Mouse (Mus musculus): ENCODE results near the gene Gpr25. TPM values are rescaled to one million over a fixed set of nuclear protein-coding genes. Genes with fewer than 3 reads are reported as not detected.

Gpr25 gene
- polyA plus RNA-seq, 1 experiment from 2014 or later, result not detected

DNA sequence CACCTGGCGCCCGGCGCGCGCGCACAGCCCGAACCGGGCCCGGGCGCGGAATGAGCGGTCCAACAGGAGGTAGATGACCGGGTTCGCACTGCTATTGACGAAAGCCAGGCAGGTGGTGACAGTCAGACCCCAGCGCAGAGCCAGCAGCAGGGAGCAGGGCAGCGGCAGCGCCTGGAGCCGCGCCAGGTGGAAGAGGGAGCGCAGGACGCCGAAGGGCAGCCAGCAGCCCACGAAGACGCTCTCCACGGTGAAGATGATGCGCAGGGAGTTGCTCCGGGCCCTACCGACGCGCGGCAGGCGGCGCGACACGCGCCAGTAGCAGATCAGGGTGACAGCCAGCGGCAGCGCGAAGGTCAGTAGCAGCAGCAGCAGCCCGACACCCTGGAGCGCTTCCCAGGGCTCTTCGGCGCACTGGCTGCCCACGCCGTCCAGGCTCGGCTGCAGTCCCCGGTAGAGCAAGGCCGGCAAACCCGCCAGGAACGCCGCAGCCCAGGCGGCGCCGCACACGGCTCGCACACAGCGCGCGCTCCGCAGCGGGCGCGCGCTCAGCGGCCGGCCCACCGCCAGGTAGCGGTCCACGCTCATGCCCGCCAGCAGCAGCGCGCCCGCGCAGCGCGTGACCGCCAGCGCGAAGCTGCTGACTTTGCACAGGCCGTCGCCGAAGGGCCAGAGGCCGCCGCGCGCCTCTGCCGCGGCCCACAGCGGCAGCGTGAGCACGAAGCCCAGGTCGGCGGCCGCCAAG is 609 bp downstream of the Gpr25 start:
- WGBS, result under 1% methylated on average over 95 of the region's 95 CpGs
- Histone ChIP-seq H3K4me2 (ENCODE audit: low read depth, severe bottlenecking) (peak overlapping the region; percentile 93), H3K27me3 (ENCODE audit: control insufficient read depth, insufficient read depth, low read length) (peaks cover 41% of the 10 kb centered on the region), H3K4me1 (ENCODE audit: control insufficient read depth, insufficient read depth, low read length) (peaks cover 16% of the 10 kb centered on the region), H3K27ac (replicated peaks; ENCODE audit: low read depth, low read length) (no peak overlapping the region), H3K9me3 (ENCODE audit: control insufficient read depth, low read length) (no peaks in the 10 kb centered on the region), H3K9ac (ENCODE audit: low read length) (peak overlapping the region; percentile 70), H3K36me3 (ENCODE audit: control insufficient read depth, insufficient read depth, low read length) (no peaks in the 10 kb centered on the region), H3K4me3 (ENCODE audit: low read depth, low read length) (peak overlapping the region; percentile 44)
- ATAC-seq (ENCODE audit: insufficient number of reproducible peaks, low FRiP score, low TSS enrichment, low read depth) (peak; percentile 65; the same call in 1 of the 2 replicates), DNase-seq (ENCODE audit: low spot score) (peak; percentile 72)

DNA sequence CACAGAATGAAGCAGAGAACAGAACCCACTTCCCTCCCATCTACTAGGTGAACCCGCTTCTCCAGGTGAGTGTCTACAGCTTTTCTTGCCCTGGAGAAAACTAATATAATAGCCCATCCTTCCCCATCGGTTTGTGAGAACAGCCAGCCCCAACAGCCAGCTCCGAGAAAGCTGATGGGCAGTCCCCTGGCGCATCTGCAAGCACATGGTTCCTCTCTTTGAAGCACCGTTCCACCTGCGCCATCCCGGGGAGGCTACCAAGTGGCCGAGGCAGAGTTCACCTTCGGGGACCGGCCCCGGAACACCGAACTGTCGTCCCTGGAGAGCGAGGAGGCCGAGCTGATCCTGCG is 1.2 kb downstream of the Gpr25 start:
- H3K9me3 ChIP-seq (ENCODE audit: control insufficient read depth, low read length), result no peaks in the 10 kb centered on the region
- H3K36me3 ChIP-seq (ENCODE audit: control insufficient read depth, insufficient read depth, low read length), result no peaks in the 10 kb centered on the region
- DNase-seq (ENCODE audit: low spot score), result no peak
- H3K27me3 ChIP-seq (ENCODE audit: control insufficient read depth, insufficient read depth, low read length), result peaks cover 41% of the 10 kb centered on the region
- H3K4me1 ChIP-seq (ENCODE audit: control insufficient read depth, insufficient read depth, low read length), result peaks cover 16% of the 10 kb centered on the region
- peak overlapping the region; percentile 93 for H3K4me2 ChIP-seq (ENCODE audit: low read depth, severe bottlenecking)
- no peak for ATAC-seq (ENCODE audit: insufficient number of reproducible peaks, low FRiP score, low TSS enrichment, low read depth)
- peak overlapping the region; percentile 70; the same call in 1 of the 2 replicates for H3K9ac ChIP-seq (ENCODE audit: low read length)
- 3% methylated on average over 16 of the region's 16 CpGs for WGBS
- H3K4me3 ChIP-seq (ENCODE audit: low read depth, low read length), result peak overlapping the region; percentile 44
- H3K27ac ChIP-seq (replicated peaks; ENCODE audit: low read depth, low read length), result no peak overlapping the region

DNA sequence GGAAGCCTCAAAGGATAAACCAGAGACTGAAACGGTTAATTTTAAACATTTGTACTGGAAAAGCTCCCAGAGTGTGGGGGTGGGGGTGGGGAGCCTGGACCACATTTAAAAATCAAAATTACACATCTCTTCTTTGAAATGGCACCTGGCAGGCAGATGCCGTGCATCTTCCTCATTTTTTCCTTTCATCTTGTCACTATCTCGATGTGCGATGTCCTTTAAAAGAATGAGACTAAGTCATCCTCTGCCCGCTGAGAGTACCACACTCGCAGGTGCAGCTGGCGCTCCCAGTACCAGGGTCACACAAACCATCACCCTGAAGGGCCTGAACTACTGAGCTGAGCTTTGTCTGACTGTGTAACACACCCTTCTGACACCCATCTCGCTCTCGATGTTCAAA is 2.2 kb downstream of the Gpr25 start:
- DNase-seq (ENCODE audit: low spot score) (no peak), ATAC-seq (ENCODE audit: insufficient number of reproducible peaks, low FRiP score, low TSS enrichment, low read depth) (no peak)
- H3K27me3 ChIP-seq (ENCODE audit: control insufficient read depth, insufficient read depth, low read length), result peaks cover 41% of the 10 kb centered on the region

DNA sequence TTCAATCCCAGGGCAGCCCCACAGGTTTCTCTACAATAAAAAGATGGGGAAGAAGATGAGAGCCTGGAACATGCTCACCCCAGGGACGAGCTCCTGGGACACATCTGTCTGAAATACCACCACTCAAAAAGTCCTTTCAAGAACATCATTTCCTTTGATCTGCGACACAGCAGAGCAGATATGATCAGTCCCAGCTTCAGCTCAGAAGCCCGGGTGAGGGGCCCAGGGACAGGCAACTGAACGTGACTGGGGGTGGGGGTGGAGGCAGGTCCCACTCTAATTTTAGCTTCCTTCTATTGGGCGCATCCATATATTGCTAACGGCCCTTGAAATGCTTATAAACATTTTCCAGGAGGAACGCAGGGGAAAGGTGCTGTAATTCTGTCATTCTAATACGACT is 5.0 kb downstream of the Gpr25 start:
- Histone ChIP-seq H3K36me3 (ENCODE audit: control insufficient read depth, insufficient read depth, low read length) (no peaks in the 10 kb centered on the region), H3K9me3 (ENCODE audit: control insufficient read depth, low read length) (no peaks in the 10 kb centered on the region), H3K9ac (ENCODE audit: low read length) (no peak overlapping the region), H3K4me3 (ENCODE audit: low read depth, low read length) (no peak overlapping the region), H3K4me1 (ENCODE audit: control insufficient read depth, insufficient read depth, low read length) (peaks cover 13% of the 10 kb centered on the region), H3K4me2 (ENCODE audit: low read depth, severe bottlenecking) (no peak overlapping the region), H3K27me3 (ENCODE audit: control insufficient read depth, insufficient read depth, low read length) (peaks cover 32% of the 10 kb centered on the region), H3K27ac (replicated peaks; ENCODE audit: low read depth, low read length) (no peak overlapping the region)
- ATAC-seq (ENCODE audit: insufficient number of reproducible peaks, low FRiP score, low TSS enrichment, low read depth) (no peak), DNase-seq (ENCODE audit: low spot score) (no peak)
- 30% methylated on average over 8 of the region's 8 CpGs for WGBS

More for the DNA sequence above, 2.2 kb downstream of the Gpr25 start:
- H3K36me3 ChIP-seq (ENCODE audit: control insufficient read depth, insufficient read depth, low read length), result no peaks in the 10 kb centered on the region
- peaks cover 16% of the 10 kb centered on the region for H3K4me1 ChIP-seq (ENCODE audit: control insufficient read depth, insufficient read depth, low read length)
- no peak overlapping the region for H3K4me3 ChIP-seq (ENCODE audit: low read depth, low read length)
- no peak overlapping the region for H3K4me2 ChIP-seq (ENCODE audit: low read depth, severe bottlenecking)
- H3K9ac ChIP-seq (ENCODE audit: low read length), result no peak overlapping the region
- H3K27ac ChIP-seq (replicated peaks; ENCODE audit: low read depth, low read length), result no peak overlapping the region
- no peaks in the 10 kb centered on the region for H3K9me3 ChIP-seq (ENCODE audit: control insufficient read depth, low read length)
- WGBS, result 73% methylated on average over 9 of the region's 9 CpGs

DNA sequence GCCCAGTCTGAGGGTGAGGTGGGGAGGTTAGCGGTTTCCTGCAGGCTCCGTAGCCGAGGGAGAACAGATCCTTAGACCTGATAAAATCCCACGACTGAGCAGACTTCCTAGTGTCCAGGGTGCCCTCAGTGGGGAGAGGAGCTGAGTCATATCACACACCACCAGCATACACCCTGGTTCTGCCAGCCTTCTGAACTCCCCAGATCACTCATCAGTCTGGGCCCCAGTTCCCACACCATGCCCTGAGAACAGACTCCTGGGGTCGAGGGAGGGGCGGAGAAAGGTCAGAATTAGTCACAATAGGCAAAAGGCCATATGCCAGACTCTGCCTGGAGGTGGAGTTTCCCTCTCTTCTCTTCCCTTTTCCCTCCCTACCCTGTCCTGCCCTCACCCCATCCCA is 5.5 kb downstream of the Gpr25 start:
- Histone ChIP-seq H3K9ac (ENCODE audit: low read length) (no peak overlapping the region), H3K9me3 (ENCODE audit: control insufficient read depth, low read length) (no peaks in the 10 kb centered on the region), H3K4me3 (ENCODE audit: low read depth, low read length) (no peak overlapping the region), H3K27ac (replicated peaks; ENCODE audit: low read depth, low read length) (no peak overlapping the region), H3K4me1 (ENCODE audit: control insufficient read depth, insufficient read depth, low read length) (peaks cover 8% of the 10 kb centered on the region), H3K4me2 (ENCODE audit: low read depth, severe bottlenecking) (no peak overlapping the region), H3K36me3 (ENCODE audit: control insufficient read depth, insufficient read depth, low read length) (no peaks in the 10 kb centered on the region), H3K27me3 (ENCODE audit: control insufficient read depth, insufficient read depth, low read length) (peaks cover 27% of the 10 kb centered on the region)
- no peak for DNase-seq (ENCODE audit: low spot score)
- WGBS, result 34% methylated on average over 6 of the region's 6 CpGs
- no peak for ATAC-seq (ENCODE audit: insufficient number of reproducible peaks, low FRiP score, low TSS enrichment, low read depth)

DNA sequence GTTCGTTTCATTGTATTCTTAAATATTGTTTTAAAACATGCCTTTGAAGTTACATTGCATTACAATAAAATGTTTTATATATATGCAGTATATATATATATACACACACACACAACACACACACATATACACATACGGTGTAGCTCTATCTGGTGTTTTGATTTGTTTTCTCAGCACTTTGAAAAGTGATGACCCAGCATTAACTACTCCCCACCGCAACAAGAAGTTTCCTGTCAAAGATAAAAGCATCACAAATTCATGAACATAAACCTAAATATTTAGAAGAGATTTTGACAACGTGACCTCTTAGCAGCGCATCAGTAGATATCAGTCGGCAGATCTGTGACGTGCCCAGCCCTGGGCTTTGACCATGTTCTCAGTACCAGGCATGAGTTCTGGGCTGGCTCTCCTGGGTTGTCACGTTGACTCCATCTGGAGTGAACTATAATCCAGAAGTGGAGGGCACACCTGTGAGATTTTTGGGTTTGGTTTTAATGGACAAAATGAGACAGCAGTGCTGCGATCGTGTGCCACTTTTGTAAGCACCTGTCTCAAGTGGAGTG is 6.1 kb downstream of the Gpr25 start:
- Histone ChIP-seq H3K27me3 (ENCODE audit: control insufficient read depth, insufficient read depth, low read length) (peaks cover 21% of the 10 kb centered on the region), H3K4me3 (ENCODE audit: low read depth, low read length) (no peak overlapping the region), H3K4me2 (ENCODE audit: low read depth, severe bottlenecking) (no peak overlapping the region), H3K27ac (replicated peaks; ENCODE audit: low read depth, low read length) (no peak overlapping the region), H3K36me3 (ENCODE audit: control insufficient read depth, insufficient read depth, low read length) (no peaks in the 10 kb centered on the region), H3K9me3 (ENCODE audit: control insufficient read depth, low read length) (no peaks in the 10 kb centered on the region), H3K9ac (ENCODE audit: low read length) (no peak overlapping the region), H3K4me1 (ENCODE audit: control insufficient read depth, insufficient read depth, low read length) (peaks cover 2% of the 10 kb centered on the region)
- 83% methylated on average over 10 of the region's 10 CpGs for WGBS
- ATAC-seq (ENCODE audit: insufficient number of reproducible peaks, low FRiP score, low TSS enrichment, low read depth) (no peak), DNase-seq (ENCODE audit: low spot score) (no peak)

DNA sequence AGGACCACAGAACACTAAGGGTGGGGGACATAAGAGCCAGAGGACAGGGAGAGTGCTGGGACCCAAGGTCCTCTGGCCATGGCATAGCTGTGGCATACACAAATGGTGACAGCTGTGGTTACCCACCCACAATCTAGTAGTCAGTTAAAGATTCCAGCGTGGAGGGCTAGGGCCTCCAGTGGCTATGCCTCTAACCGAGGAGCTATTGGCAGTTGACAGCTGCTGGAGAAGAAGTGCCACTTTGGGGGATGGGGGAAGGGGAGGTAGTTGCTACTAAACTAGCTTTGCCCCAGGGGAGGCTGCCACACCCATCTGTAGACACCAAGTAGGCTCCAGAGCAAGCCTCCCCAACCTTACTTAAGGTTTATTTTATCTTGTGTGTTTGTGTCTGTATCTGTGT is 7.2 kb downstream of the Gpr25 start:
- Histone ChIP-seq H3K4me2 (ENCODE audit: low read depth, severe bottlenecking) (no peak overlapping the region), H3K27ac (replicated peaks; ENCODE audit: low read depth, low read length) (no peak overlapping the region), H3K36me3 (ENCODE audit: control insufficient read depth, insufficient read depth, low read length) (no peaks in the 10 kb centered on the region), H3K27me3 (ENCODE audit: control insufficient read depth, insufficient read depth, low read length) (peaks cover 11% of the 10 kb centered on the region), H3K4me1 (ENCODE audit: control insufficient read depth, insufficient read depth, low read length) (no peaks in the 10 kb centered on the region), H3K9me3 (ENCODE audit: control insufficient read depth, low read length) (no peaks in the 10 kb centered on the region), H3K4me3 (ENCODE audit: low read depth, low read length) (no peak overlapping the region), H3K9ac (ENCODE audit: low read length) (no peak overlapping the region)
- WGBS, result 12% methylated on average over 2 of the region's 2 CpGs
- ATAC-seq (ENCODE audit: insufficient number of reproducible peaks, low FRiP score, low TSS enrichment, low read depth), result no peak
- no peak for DNase-seq (ENCODE audit: low spot score)

DNA sequence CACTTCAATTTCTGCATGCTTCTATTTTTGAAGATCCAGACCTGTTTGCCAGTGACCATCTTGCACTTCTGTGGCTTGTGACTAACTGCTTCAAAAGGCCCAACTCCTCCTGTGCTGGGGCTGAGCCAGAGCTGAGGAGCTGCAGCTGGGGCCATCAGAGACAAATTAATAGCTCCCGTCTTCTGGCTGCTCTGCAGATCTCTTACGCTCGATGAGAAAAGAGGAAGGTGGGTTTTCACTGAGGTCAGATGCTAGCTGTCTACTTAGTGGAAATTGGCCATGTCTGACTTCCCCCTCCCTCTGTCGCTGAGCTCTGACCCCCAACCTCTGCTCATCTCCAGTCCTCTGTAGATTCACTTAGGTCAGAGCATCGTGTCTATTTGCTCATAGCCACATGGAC is 11.0 kb downstream of the Gpr25 start:
- ATAC-seq (ENCODE audit: insufficient number of reproducible peaks, low FRiP score, low TSS enrichment, low read depth), result no peak
- no peak overlapping the region for H3K4me3 ChIP-seq (ENCODE audit: low read depth, low read length)
- no peaks in the 10 kb centered on the region for H3K4me1 ChIP-seq (ENCODE audit: control insufficient read depth, insufficient read depth, low read length)
- no peaks in the 10 kb centered on the region for H3K9me3 ChIP-seq (ENCODE audit: control insufficient read depth, low read length)
- no peaks in the 10 kb centered on the region for H3K36me3 ChIP-seq (ENCODE audit: control insufficient read depth, insufficient read depth, low read length)
- no peaks in the 10 kb centered on the region for H3K27me3 ChIP-seq (ENCODE audit: control insufficient read depth, insufficient read depth, low read length)
- no peak overlapping the region for H3K4me2 ChIP-seq (ENCODE audit: low read depth, severe bottlenecking)
- no peak overlapping the region for H3K9ac ChIP-seq (ENCODE audit: low read length)
- DNase-seq (ENCODE audit: low spot score), result no peak
- H3K27ac ChIP-seq (replicated peaks; ENCODE audit: low read depth, low read length), result no peak overlapping the region
- WGBS, result 58% methylated on average over 5 of the region's 5 CpGs

Measured in limb, embryonic 11.5 days (tissue).